Mouse (Mus musculus): Measurements from ENCODE around the gene Cramp1l.
"Not testable (repeated sequence)": the region's sequence is repeated elsewhere in the genome, so short reads cannot be mapped to it uniquely, and the experiment has no call there.

The Cramp1l gene

GRCm38 (mm10) chr17:24959371-24959770 lies 56.2 kb downstream of the Cramp1l start:
- DNase-seq (ENCODE audit: low read depth, low spot score), result no peak

GRCm38 (mm10) chr17:24953291-24953690 lies 62.3 kb downstream of the Cramp1l start:
- DNase-seq (ENCODE audit: low read depth, low spot score), result no peak

GRCm38 (mm10) chr17:24950671-24951070 lies 64.9 kb downstream of the Cramp1l start:
- peak; percentile 28 for DNase-seq (ENCODE audit: low read depth, low spot score)

GRCm38 (mm10) chr17:24948204-24948603 lies 67.4 kb downstream of the Cramp1l start:
- no peak for DNase-seq (ENCODE audit: low read depth, low spot score)

- not testable (repeated sequence) for DNase-seq (ENCODE audit: low read depth, low spot score)
Measured at GRCm38 (mm10) chr17:24943589-24943988, 72.0 kb downstream of the Cramp1l start.

GRCm38 (mm10) chr17:24943036-24943435 lies 72.6 kb downstream of the Cramp1l start:
- no peak for DNase-seq (ENCODE audit: low read depth, low spot score)

GRCm38 (mm10) chr17:24942453-24942852 lies 73.1 kb downstream of the Cramp1l start:
- DNase-seq (ENCODE audit: low read depth, low spot score), result peak; percentile 55

- no peak for DNase-seq (ENCODE audit: low read depth, low spot score)
Measured at GRCm38 (mm10) chr17:24937266-24937665, 78.3 kb downstream of the Cramp1l start.

GRCm38 (mm10) chr17:24936259-24937237 lies 79.0 kb downstream of the Cramp1l start, which contains the start of gene Mapk8ip3:
TSS of gene Mapk8ip3 (minus strand) at chr17:24936977.
- DNase-seq (ENCODE audit: low read depth, low spot score), result peak; percentile 97

- no peak for DNase-seq (ENCODE audit: low read depth, low spot score)
Measured at GRCm38 (mm10) chr17:24935666-24936065, 79.9 kb downstream of the Cramp1l start.

- DNase-seq (ENCODE audit: low read depth, low spot score), result no peak
Measured at GRCm38 (mm10) chr17:24934926-24935325, 80.7 kb downstream of the Cramp1l start.

GRCm38 (mm10) chr17:24933163-24933562 lies 82.4 kb downstream of the Cramp1l start:
- DNase-seq (ENCODE audit: low read depth, low spot score), result no peak

- DNase-seq (ENCODE audit: low read depth, low spot score), result no peak
Measured at GRCm38 (mm10) chr17:24932431-24932830, 83.2 kb downstream of the Cramp1l start.

GRCm38 (mm10) chr17:24929506-24929905 lies 86.1 kb downstream of the Cramp1l start:
- no peak for DNase-seq (ENCODE audit: low read depth, low spot score)

- no peak for DNase-seq (ENCODE audit: low read depth, low spot score)
Measured at GRCm38 (mm10) chr17:24923246-24923645, 92.3 kb downstream of the Cramp1l start.

- DNase-seq (ENCODE audit: low read depth, low spot score), result no peak
Measured at GRCm38 (mm10) chr17:24913984-24914383, 101.6 kb downstream of the Cramp1l start.

All from ZHBTc4 (cell line).